Mouse (Mus musculus) bone marrow macrophage, adult 2 months (primary cell): Measurements from ENCODE around the gene Gstp1. TPM values are rescaled to one million over a fixed set of nuclear protein-coding genes. Genes with fewer than 3 reads are reported as not detected.

Experiments used
- H3K27ac ChIP-seq: 2 replicates; pipeline ENCODE4 v1.5.1; 2012; ENCODE audit warnings: low read depth, low read length; ENCODE audit not compliant: insufficient read depth
- H3K4me1 ChIP-seq: 2 replicates; pipeline ENCODE4 v1.6.1; 2012; ENCODE audit warnings: low read length; ENCODE audit not compliant: control insufficient read depth, insufficient read depth
- H3K4me3 ChIP-seq: 2 replicates; pipeline ENCODE4 v1.5.1; 2012; ENCODE audit warnings: mild to moderate bottlenecking, low read length, moderate library complexity; ENCODE audit not compliant: insufficient read depth
- CTCF ChIP-seq: IDR thresholded peaks from 2 replicates; pipeline ENCODE4 v1.5.1; 2012; ENCODE audit warnings: low read depth, mild to moderate bottlenecking, low read length, moderate library complexity
- POLR2A ChIP-seq: IDR thresholded peaks from 2 replicates; pipeline ENCODE4 v1.6.1; 2012; ENCODE audit warnings: mild to moderate bottlenecking, low read depth, low read length, borderline replicate concordance
- polyA plus RNA-seq: library from polyadenylated mRNA; stranded (reverse); fragments of >200 nt; gene quantifications from 2 replicates; pipeline ENCODE4 v1.2.4, GENCODE M21; 2012; ENCODE audit not compliant: missing spikeins, insufficient read depth, insufficient read length

Gstp1 gene
- polyA plus RNA-seq, 1 experiment: 103 TPM

DNA sequence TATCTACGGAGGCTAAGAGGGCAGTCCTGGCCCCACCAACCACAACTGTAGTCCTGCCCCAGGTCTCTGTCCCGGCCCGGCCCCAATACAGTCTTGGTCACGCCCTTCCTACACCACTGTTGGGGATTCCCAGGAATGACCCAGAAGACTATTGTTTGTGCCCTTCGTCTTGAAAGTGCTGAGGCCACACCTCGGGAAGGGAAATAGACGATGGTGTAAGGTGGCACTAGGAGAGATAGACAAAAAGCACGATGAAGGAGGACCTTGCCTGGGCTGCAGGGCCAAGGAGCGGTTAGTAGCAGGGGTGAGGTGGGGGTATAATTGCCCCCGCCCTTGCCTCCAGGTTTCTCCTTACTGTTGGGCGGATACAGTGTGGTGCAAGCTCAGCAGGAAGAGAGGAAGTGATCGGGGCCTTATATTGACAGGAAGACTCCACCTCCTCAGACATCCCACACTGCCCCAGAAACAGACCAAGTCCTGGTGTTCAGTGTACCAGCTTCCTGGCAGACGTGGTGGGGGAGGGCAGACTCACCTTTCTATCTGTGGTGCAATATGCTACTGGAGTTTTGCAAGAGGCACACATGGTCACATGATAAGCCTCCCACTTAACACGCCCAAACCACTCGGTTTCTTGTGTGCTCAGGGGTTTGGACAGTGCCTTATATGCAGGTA, 21.4 kb upstream of the Gstp1 start, which contains the start of gene Gstp3:
TSS of gene Gstp3 (minus strand) at position 501 of the 672 bp plus-strand sequence.
- TF ChIP-seq POLR2A (no peak), CTCF (no peak)
- Histone ChIP-seq H3K4me3 (no peak within 1 kb of the TSS), H3K27ac (no peak within 1 kb of the TSS), H3K4me1 (peaks cover 3% of the 10 kb centered on the region; the same call in 1 of the 2 replicates)

DNA sequence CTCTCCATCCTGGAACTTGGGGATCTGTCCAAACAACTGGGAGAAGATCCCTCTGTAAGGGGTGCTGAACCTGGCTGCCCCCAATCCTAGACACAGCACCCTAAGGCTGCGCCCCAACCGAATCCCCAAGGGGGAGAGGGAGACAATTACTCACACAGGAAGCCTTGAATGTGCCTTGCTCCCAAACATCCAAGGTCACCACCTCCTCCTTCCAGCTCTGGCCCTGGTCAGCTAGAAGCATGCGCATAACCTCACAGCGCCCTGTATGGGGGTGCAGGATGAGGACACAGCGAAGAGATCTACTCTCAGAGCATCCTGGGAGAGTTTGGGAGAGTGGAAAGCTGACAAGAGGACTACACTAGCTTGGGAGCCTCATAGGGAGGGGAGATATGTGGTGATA, 20.8 kb upstream of the Gstp1 start:
- no peak for TF ChIP-seq CTCF
- TF ChIP-seq POLR2A: no peak
- no peak overlapping the region for H3K27ac ChIP-seq
- H3K4me3 ChIP-seq: no peak overlapping the region
- H3K4me1 ChIP-seq: peaks cover 3% of the 10 kb centered on the region; the same call in 1 of the 2 replicates

DNA sequence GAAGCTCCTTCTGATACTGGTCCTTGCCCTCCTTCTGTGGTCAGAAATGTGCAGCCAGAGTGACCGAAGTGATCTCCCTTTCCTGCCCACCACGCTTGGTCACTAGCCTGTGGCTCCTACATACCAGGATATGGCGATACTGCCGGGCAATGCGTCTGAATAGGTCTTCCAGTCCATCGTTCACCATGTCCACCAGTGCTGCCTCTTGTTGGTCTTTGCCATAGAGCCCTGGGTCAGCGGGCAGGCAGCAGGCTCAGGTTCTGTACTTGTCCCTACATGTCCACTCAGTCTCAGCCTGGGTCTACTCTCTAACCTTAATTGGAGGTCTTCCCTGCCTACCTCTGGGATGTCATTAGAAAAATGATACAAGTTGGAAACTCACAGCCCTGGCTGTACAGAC, 20.2 kb upstream of the Gstp1 start:
- no peak overlapping the region for H3K27ac ChIP-seq
- no peak for TF ChIP-seq POLR2A
- no peak for TF ChIP-seq CTCF
- H3K4me3 ChIP-seq: no peak overlapping the region
- H3K4me1 ChIP-seq: peaks cover 3% of the 10 kb centered on the region; the same call in 1 of the 2 replicates

- H3K4me3 ChIP-seq: no peak overlapping the region
- H3K4me1 ChIP-seq: peaks cover 3% of the 10 kb centered on the region; the same call in 1 of the 2 replicates
- TF ChIP-seq POLR2A (no peak), CTCF (no peak)
- no peak overlapping the region for H3K27ac ChIP-seq
Observed at GRCm38 (mm10) chr19:4057389-4057788, 19.6 kb upstream of the Gstp1 start.

- Histone ChIP-seq H3K27ac (no peak overlapping the region), H3K4me1 (peaks cover 3% of the 10 kb centered on the region; the same call in 1 of the 2 replicates), H3K4me3 (no peak overlapping the region)
- TF ChIP-seq POLR2A: no peak
- no peak for TF ChIP-seq CTCF
Observed at GRCm38 (mm10) chr19:4056727-4057126, 18.9 kb upstream of the Gstp1 start.

GRCm38 (mm10) chr19:4055947-4056693, 18.3 kb upstream of the Gstp1 start:
- no peak overlapping the region for H3K4me3 ChIP-seq
- TF ChIP-seq CTCF (no peak), POLR2A (no peak)

GRCm38 (mm10) chr19:4055216-4055946, 17.6 kb upstream of the Gstp1 start:
- Histone ChIP-seq H3K27ac (no peak overlapping the region), H3K4me1 (no peaks in the 10 kb centered on the region), H3K4me3 (no peak overlapping the region)
- no peak for TF ChIP-seq CTCF
- TF ChIP-seq POLR2A: no peak

More at GRCm38 (mm10) chr19:4055947-4056693, 18.3 kb upstream of the Gstp1 start:
- no peak overlapping the region for H3K27ac ChIP-seq
- H3K4me1 ChIP-seq: peaks cover 2% of the 10 kb centered on the region; the same call in 1 of the 2 replicates

GRCm38 (mm10) chr19:4054613-4055012, 16.8 kb upstream of the Gstp1 start:
- Histone ChIP-seq H3K27ac (no peak overlapping the region), H3K4me1 (no peaks in the 10 kb centered on the region), H3K4me3 (no peak overlapping the region)
- TF ChIP-seq CTCF (no peak), POLR2A (no peak)

DNA sequence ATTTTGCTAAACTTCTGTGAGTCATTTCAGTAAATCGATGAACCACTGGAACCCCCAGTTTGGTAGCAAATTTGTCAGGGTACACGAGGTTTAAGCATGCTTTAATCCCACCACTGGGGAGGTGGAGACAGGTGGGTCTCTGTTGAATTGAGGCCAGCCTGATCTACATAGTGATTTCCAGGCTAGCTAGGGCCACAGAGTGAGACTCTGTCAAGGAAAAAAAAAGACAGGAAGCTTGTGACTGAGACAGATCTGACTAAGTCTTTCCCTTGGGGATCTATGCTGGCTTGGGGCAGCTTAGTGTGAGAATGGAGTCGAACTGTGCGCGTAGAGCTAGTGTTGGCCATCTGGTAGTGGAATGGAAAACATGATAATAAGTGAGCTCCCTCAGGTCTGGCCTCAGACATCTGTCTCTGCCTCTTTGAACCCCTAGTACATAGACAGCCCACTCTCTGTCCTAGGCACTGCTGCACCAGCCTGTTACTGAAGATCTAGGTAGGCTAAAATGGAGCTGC, 14.8 kb upstream of the Gstp1 start:
- H3K4me1 ChIP-seq: no peaks in the 10 kb centered on the region
- TF ChIP-seq POLR2A (no peak), CTCF (no peak)
- no peak overlapping the region for H3K27ac ChIP-seq
- no peak overlapping the region for H3K4me3 ChIP-seq
